ENCODE assay signal across 18 mouse cellular contexts in genomic region chr15:79562417-79562816, GRCm38 (mm10). TPM values are rescaled to one million over a fixed set of nuclear protein-coding genes. Genes with fewer than 3 reads are reported as not detected.
DNase-seq lines count a peak whose midpoint lies in the region; ATAC-seq and TF ChIP-seq lines count a peak whose summit lies in the region.
"Had no signal": no experiment of that assay in that cellular context is flagged by ENCODE, and none has a peak within 500 bp of the region (broad histone marks: within the 10 kb centered on the region; RNA-seq: fewer than 3 reads in every experiment).

No protein-coding gene starts in this region.

- H3K4me1 ChIP-seq in heart, embryonic 16.5 days (ENCODE audit: control insufficient read depth, insufficient read depth, low read length): peaks cover 9% of the 10 kb centered on the region; the same call in 1 of the 2 replicates
- H3K4me1 ChIP-seq in olfactory bulb, adult 2 months (ENCODE audit: control insufficient read depth, insufficient read depth, low read length): peaks cover 6% of the 10 kb centered on the region
- H3K4me1 ChIP-seq: limb, embryonic 12.5 days; neural tube, embryonic 15.5 days had no signal

- no peaks in the 10 kb centered on the region for H3K36me3 ChIP-seq in heart, embryonic 16.5 days (ENCODE audit: control insufficient read depth, insufficient read depth)
- H3K36me3 ChIP-seq: limb, embryonic 12.5 days; neural tube, embryonic 15.5 days had no signal

- no peak; the same call in 1 of the 2 replicates for ATAC-seq in heart, embryonic 16.5 days (replicated peaks; ENCODE audit: extremely low read depth, insufficient read depth, low FRiP score)
- no peak for ATAC-seq in erythroblast, adult 5-6 weeks (replicated peaks; ENCODE audit: low FRiP score, poor library complexity, severe bottlenecking)
- no peak for ATAC-seq in activated CD4-positive, CD25-positive, alpha-beta regulatory T cell, adult 4 months
- ATAC-seq: CD4-positive, CD25-positive, alpha-beta regulatory T cell, adult 4 months; hindbrain, embryonic 16.5 days; liver, postnatal 0 days had no signal

- H3K27me3 ChIP-seq in heart, embryonic 16.5 days (ENCODE audit: control insufficient read depth, insufficient read depth, low read length): no peaks in the 10 kb centered on the region
- H3K27me3 ChIP-seq: limb, embryonic 12.5 days; neural tube, embryonic 15.5 days had no signal

- H3K4me2 ChIP-seq in heart, embryonic 16.5 days (ENCODE audit: low read depth, low read length): peak overlapping the region; percentile 50
- H3K4me2 ChIP-seq: limb, embryonic 12.5 days; neural tube, embryonic 15.5 days had no signal

- 40% methylated on average over 9 of the region's 9 CpGs for WGBS in heart, embryonic 16.5 days
- 28% methylated on average over 9 of the region's 9 CpGs for WGBS in olfactory bulb, adult 2 months

- H3K9ac ChIP-seq in heart, embryonic 16.5 days (ENCODE audit: low read length): peak overlapping the region; percentile 21; the same call in 1 of the 2 replicates
- H3K9ac ChIP-seq: limb, embryonic 12.5 days; liver, postnatal 0 days; neural tube, embryonic 15.5 days had no signal

- peak overlapping the region; percentile 68 for H3K27ac ChIP-seq in heart, embryonic 16.5 days (ENCODE audit: low read length)
- H3K27ac ChIP-seq in layer of hippocampus, adult 2 months: peak overlapping the region; percentile 41; the same call in 1 of the 2 replicates
- H3K27ac ChIP-seq in olfactory bulb, adult 2 months (ENCODE audit: insufficient read depth, low read depth, low read length): peak overlapping the region; percentile 70; the same call in 1 of the 2 replicates
- H3K27ac ChIP-seq: limb, embryonic 12.5 days; macrophage; neural tube, embryonic 15.5 days had no signal

- no peaks in the 10 kb centered on the region for H3K9me3 ChIP-seq in heart, embryonic 16.5 days (replicated peaks; ENCODE audit: control insufficient read depth, low read length)
- H3K9me3 ChIP-seq: limb, embryonic 12.5 days; neural tube, embryonic 15.5 days had no signal

- no peak overlapping the region; the same call in 1 of the 2 replicates for H3K4me3 ChIP-seq in heart, embryonic 16.5 days (ENCODE audit: low read length)
- no peak overlapping the region for H3K4me3 ChIP-seq in layer of hippocampus, adult 2 months
- H3K4me3 ChIP-seq in olfactory bulb, adult 2 months (ENCODE audit: insufficient read depth, low read depth, low read length): no peak overlapping the region
- H3K4me3 ChIP-seq: limb, embryonic 12.5 days; neural tube, embryonic 15.5 days had no signal

- no peak for TF ChIP-seq POLR2A in olfactory bulb, adult 2 months (IDR thresholded peaks at IDR 0.05; ENCODE audit: insufficient read depth, low read depth, low read length)

- no peak for DNase-seq in heart, adult 8-10 months (ENCODE audit: low spot score)
- peak; percentile 73 to 82 for DNase-seq in frontal cortex, adult 2 months (ENCODE audit: extremely low spot score in 1 of 2, low spot score in 1 of 2)
- peak; percentile 8 to 23 for DNase-seq in layer of hippocampus, adult 2 months (ENCODE audit: low spot score in 2 of 2)
- DNase-seq in cerebellum, adult 8-10 months: no peak
- DNase-seq: cerebellum, adult 18-20 months; gastrocnemius, postnatal 25 days; liver, postnatal 0 days; thymus, adult 18-20 months had no signal

- TF ChIP-seq CTCF in layer of hippocampus, adult 2 months (conservative IDR thresholded peaks at IDR 0.05): no peak
- TF ChIP-seq CTCF in olfactory bulb, adult 2 months (IDR thresholded peaks at IDR 0.05; ENCODE audit: insufficient read depth, low read depth, low read length): no peak

RNA-seq across cellular contexts. Expression of gene Ddx17, which starts 15.9 kb away (rescaled TPM):
- 30.8 and 30.9 TPM in 2 replicates for polyA plus RNA-seq in heart, embryonic 16.5 days (2015; fragmentation: Nextera tagmentation; extraction: Ambion mirVana)
- 10 to 100 TPM; 67.0 to 82.8 (median 74.6) TPM for total RNA-seq in heart, adult 8-10 months (2022)
- polyA plus RNA-seq in frontal cortex, adult 2 months (2012; rRNA removed): 560 and 674 TPM in 2 replicates
- total RNA-seq in layer of hippocampus, adult 2 months (2021): 100 to 1,000 TPM; 322 to 329 TPM
- polyA plus RNA-seq in olfactory bulb, adult 2 months (2012; ENCODE audit: insufficient read depth, insufficient read length, low replicate concordance, missing spikeins): 399 and 583 TPM in 2 replicates
- total RNA-seq in erythroblast, adult 5-6 weeks (2015; ENCODE audit: low replicate concordance): 58.0 and 58.7 TPM in 2 replicates
- 96.5 and 123 TPM in 2 replicates for total RNA-seq in erythroblast, adult 5-6 weeks (2017; ENCODE audit: low replicate concordance)
- 10 to 100 TPM; 28.3 to 33.9 TPM for polyA plus RNA-seq in activated CD4-positive, CD25-positive, alpha-beta regulatory T cell, adult 4 months (2017; shearing (Covaris generic))

RNA-seq across cellular contexts. Expression of gene Dmc1, which starts 42.5 kb away (rescaled TPM):
- 1.3 and 1.4 TPM in 2 replicates for polyA plus RNA-seq in heart, embryonic 16.5 days (2015; fragmentation: Nextera tagmentation; extraction: Ambion mirVana)
- under 1 TPM in 1 of 4 experiments, not detected in 3; 0.28 TPM for total RNA-seq in heart, adult 8-10 months (2022)
- polyA plus RNA-seq in frontal cortex, adult 2 months (2012; rRNA removed): 2.3 and 3.4 TPM in 2 replicates
- 1 to 10 TPM in 1 of 2 experiments, under 1 TPM in 1; 0.79 to 1.3 TPM for total RNA-seq in layer of hippocampus, adult 2 months (2021)
- not detected in 2 replicates for polyA plus RNA-seq in olfactory bulb, adult 2 months (2012; ENCODE audit: insufficient read depth, insufficient read length, low replicate concordance, missing spikeins)
- total RNA-seq in erythroblast, adult 5-6 weeks (2015; ENCODE audit: low replicate concordance): 0.42 and 6.7 TPM in 2 replicates
- total RNA-seq in erythroblast, adult 5-6 weeks (2017; ENCODE audit: low replicate concordance): 2.0 TPM in 2 replicates
- polyA plus RNA-seq in activated CD4-positive, CD25-positive, alpha-beta regulatory T cell, adult 4 months (2017; shearing (Covaris generic)): not detected
- total RNA-seq: gastrocnemius, postnatal 25 days had no signal
- polyA plus RNA-seq: CD4-positive, CD25-positive, alpha-beta regulatory T cell, adult 4 months; macrophage had no signal

RNA-seq across cellular contexts. Expression of gene Kdelr3, which starts 46.2 kb away (rescaled TPM):
- 69.2 and 69.8 TPM in 2 replicates for polyA plus RNA-seq in heart, embryonic 16.5 days (2015; fragmentation: Nextera tagmentation; extraction: Ambion mirVana)
- total RNA-seq in heart, adult 8-10 months (2022): 1 to 10 TPM; 4.3 to 5.2 (median 4.5) TPM
- 1.6 TPM in 2 replicates for polyA plus RNA-seq in frontal cortex, adult 2 months (2012; rRNA removed)
- total RNA-seq in layer of hippocampus, adult 2 months (2021): under 1 TPM in 1 of 2 experiments, not detected in 1; 0.51 TPM
- polyA plus RNA-seq in olfactory bulb, adult 2 months (2012; ENCODE audit: insufficient read depth, insufficient read length, low replicate concordance, missing spikeins): not detected in 2 replicates
- total RNA-seq in erythroblast, adult 5-6 weeks (2015; ENCODE audit: low replicate concordance): not detected in 2 replicates
- not detected in 2 replicates for total RNA-seq in erythroblast, adult 5-6 weeks (2017; ENCODE audit: low replicate concordance)
- polyA plus RNA-seq in activated CD4-positive, CD25-positive, alpha-beta regulatory T cell, adult 4 months (2017; shearing (Covaris generic)): under 1 TPM in 1 of 2 experiments, not detected in 1; 0.69 TPM
- polyA plus RNA-seq: CD4-positive, CD25-positive, alpha-beta regulatory T cell, adult 4 months; macrophage had no signal

RNA-seq across cellular contexts. Expression of gene Kcnj4, which starts 57.4 kb away (rescaled TPM):
- 0.22 and 0.44 TPM in 2 replicates for polyA plus RNA-seq in heart, embryonic 16.5 days (2015; fragmentation: Nextera tagmentation; extraction: Ambion mirVana)
- total RNA-seq in heart, adult 8-10 months (2022): 1 to 10 TPM in 3 of 4 experiments, under 1 TPM in 1; 0.92 to 1.6 (median 1.4) TPM
- 169 and 176 TPM in 2 replicates for polyA plus RNA-seq in frontal cortex, adult 2 months (2012; rRNA removed)
- total RNA-seq in layer of hippocampus, adult 2 months (2021): 10 to 100 TPM; 85.5 to 88.6 TPM
- 142 TPM in 1 of 2 replicates, not detected in the other for polyA plus RNA-seq in olfactory bulb, adult 2 months (2012; ENCODE audit: insufficient read depth, insufficient read length, low replicate concordance, missing spikeins)
- total RNA-seq in erythroblast, adult 5-6 weeks (2015; ENCODE audit: low replicate concordance): not detected in 2 replicates
- not detected in 2 replicates for total RNA-seq in erythroblast, adult 5-6 weeks (2017; ENCODE audit: low replicate concordance)
- polyA plus RNA-seq in activated CD4-positive, CD25-positive, alpha-beta regulatory T cell, adult 4 months (2017; shearing (Covaris generic)): not detected
- total RNA-seq: gastrocnemius, postnatal 25 days had no signal
- polyA plus RNA-seq: CD4-positive, CD25-positive, alpha-beta regulatory T cell, adult 4 months; hindbrain, embryonic 16.5 days; limb, embryonic 12.5 days; liver, postnatal 0 days; macrophage; neural tube, embryonic 15.5 days; small intestine, adult 2 months had no signal

Comparison
In these comparisons a context has a peak if more than half of its experiments do, and no peak if none do; other contexts are left out.
1. DNase-seq: peak in frontal cortex, adult 2 months (2 of 2) and layer of hippocampus, adult 2 months (2 of 2); none in heart, adult 8-10 months (single experiment) and cerebellum, adult 8-10 months (single experiment).
2. RNA of gene Ddx17, which starts 15.9 kb away (polyA plus RNA-seq): 560 to 674 TPM in frontal cortex, adult 2 months and 399 to 583 TPM in olfactory bulb, adult 2 months; 28.3 to 33.9 TPM in activated CD4-positive, CD25-positive, alpha-beta regulatory T cell, adult 4 months and 30.8 to 30.9 TPM in heart, embryonic 16.5 days; every median in the first group is over 10 times any median in the second.
3. RNA of gene Kdelr3, which starts 46.2 kb away (polyA plus RNA-seq): 69.2 to 69.8 TPM in heart, embryonic 16.5 days; 1.6 TPM in frontal cortex, adult 2 months, 0.69 TPM in activated CD4-positive, CD25-positive, alpha-beta regulatory T cell, adult 4 months and not detected in olfactory bulb, adult 2 months; every median in the first group is over 10 times any median in the second.
4. Peak in every context shown above with its lines, with median percentiles within 50 percentile points of each other: H3K27ac ChIP-seq.